Mouse (Mus musculus) hindbrain, postnatal 0 days (tissue): ENCODE measurements at regions not wholly inside any gene's neighbourhood (a gene's known extent, or its start where the extent isn't known, plus 50 kb on each side); places are given as distances from the start of the nearest gene placed in this dataset.

Experiments used
- ATAC-seq: fragments of 200-750 bp; cut with Nextera tagmentation; 2 replicates; pipeline ENCODE4 v1.8.0; 2017; ENCODE audit warnings: mild to moderate bottlenecking, moderate TSS enrichment, moderate library complexity
- DNase-seq: peaks from one replicate; pipeline ENCODE4 v3.0.0-alpha.2; 2015; ENCODE audit warnings: low spot score
- H3K27ac ChIP-seq: fragments of 300-500 bp; sonication (generic); 2 replicates; pipeline ENCODE4 v1.5.1; 2014; ENCODE audit warnings: mild to moderate bottlenecking
- H3K27me3 ChIP-seq: fragments of 300-500 bp; sonication (generic); 2 replicates; pipeline ENCODE4 v1.6.1; 2014; ENCODE audit warnings: low read length, mixed read lengths; ENCODE audit not compliant: insufficient read depth
- H3K36me3 ChIP-seq: fragments of 300-500 bp; sonication (generic); 2 replicates; pipeline ENCODE4 v1.6.1; 2014; ENCODE audit warnings: low read length, mixed read lengths; ENCODE audit not compliant: insufficient read depth
- H3K4me1 ChIP-seq: fragments of 300-500 bp; sonication (generic); 2 replicates; pipeline ENCODE4 v1.6.1; 2014; ENCODE audit warnings: antibody characterized with exemption, low read length, mixed read lengths; ENCODE audit not compliant: insufficient read depth
- H3K4me2 ChIP-seq: fragments of 300-500 bp; sonication (generic); 2 replicates; pipeline ENCODE4 v1.6.1; 2014; ENCODE audit warnings: low read depth, mild to moderate bottlenecking, low read length, moderate library complexity, mixed read lengths
- H3K4me3 ChIP-seq: fragments of 300-500 bp; sonication (generic); 2 replicates; pipeline ENCODE4 v1.5.1; 2014; ENCODE audit warnings: low read length
- H3K9ac ChIP-seq: fragments of 300-500 bp; sonication (generic); replicated peaks from 2 replicates; pipeline ENCODE4 v1.6.1; 2014; ENCODE audit warnings: mild to moderate bottlenecking, low read length, moderate library complexity, mixed read lengths
- H3K9me3 ChIP-seq: fragments of 300-500 bp; sonication (generic); 2 replicates; pipeline ENCODE4 v1.6.1; 2016; ENCODE audit warnings: low read length, mixed read lengths
- CTCF ChIP-seq: IDR thresholded peaks from 2 replicates; pipeline ENCODE4 v1.5.1; 2016; ENCODE audit warnings: antibody characterized with exemption, control low read depth, low read depth
- WGBS: fragments of 180-500 bp; shearing (Covaris S2); extraction: QIAGEN DNeasy Blood & Tissue Kit; methylation state at CpG from one replicate; pipeline ENCODE4 v1.1.7; 2014; 5-methylcytosine and 5-hydroxymethylcytosine counted together

- Histone ChIP-seq H3K9ac (no peak overlapping the region), H3K4me3 (no peak overlapping the region), H3K27ac (no peak overlapping the region), H3K36me3 (no peaks in the 10 kb centered on the region), H3K27me3 (no peaks in the 10 kb centered on the region), H3K4me1 (peaks cover 27% of the 10 kb centered on the region; the same call in 1 of the 2 replicates), H3K9me3 (no peaks in the 10 kb centered on the region), H3K4me2 (no peak overlapping the region)
- WGBS = 71% methylated on average over 3 of the region's 3 CpGs
- no peak for TF ChIP-seq CTCF
- ATAC-seq (no peak), DNase-seq (no peak)
Observed at GRCm38 (mm10) chr9:49958890-49959289, 160.2 kb upstream of the Ncam1 start.

GRCm38 (mm10) chr9:49954601-49955000 lies 155.9 kb upstream of the Ncam1 start:
- DNase-seq (no peak), ATAC-seq (no peak)
- H3K4me2 ChIP-seq = no peak overlapping the region
- H3K36me3 ChIP-seq = no peaks in the 10 kb centered on the region
- H3K4me1 ChIP-seq = peaks cover 4% of the 10 kb centered on the region; the same call in 1 of the 2 replicates
- H3K9me3 ChIP-seq = no peaks in the 10 kb centered on the region
- no peak overlapping the region for H3K4me3 ChIP-seq
- no peaks in the 10 kb centered on the region for H3K27me3 ChIP-seq
- no peak for TF ChIP-seq CTCF
- WGBS = 49% methylated on average over 3 of the region's 3 CpGs
- H3K27ac ChIP-seq = no peak overlapping the region
- H3K9ac ChIP-seq = no peak overlapping the region

DNA sequence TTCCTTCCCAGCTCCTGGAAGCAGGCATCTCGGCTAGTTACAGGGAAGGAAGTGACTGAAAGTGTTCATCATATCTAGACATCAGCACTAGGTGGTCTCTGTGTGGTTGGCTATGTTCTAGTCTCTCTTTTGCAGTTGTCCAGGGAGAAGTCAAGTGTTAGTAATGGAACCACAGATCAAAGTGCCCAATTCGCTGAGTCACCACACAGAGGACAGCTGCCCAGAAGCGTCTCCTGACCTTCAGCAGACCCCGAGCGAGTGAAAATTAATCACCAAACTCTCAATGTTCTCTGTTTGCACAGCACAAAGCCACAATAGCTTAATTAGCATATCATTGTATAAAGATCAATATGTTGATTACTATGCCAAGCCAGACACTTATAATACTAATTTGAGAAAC lies 151.6 kb upstream of the Ncam1 start:
- no peaks in the 10 kb centered on the region for H3K4me1 ChIP-seq
- H3K4me3 ChIP-seq = no peak overlapping the region
- ATAC-seq = no peak
- H3K4me2 ChIP-seq = no peak overlapping the region
- 56% methylated on average over 5 of the region's 5 CpGs for WGBS
- TF ChIP-seq CTCF = no peak
- H3K9me3 ChIP-seq = no peaks in the 10 kb centered on the region
- DNase-seq = no peak
- H3K27me3 ChIP-seq = no peaks in the 10 kb centered on the region
- H3K9ac ChIP-seq = no peak overlapping the region
- no peak overlapping the region for H3K27ac ChIP-seq
- H3K36me3 ChIP-seq = no peaks in the 10 kb centered on the region

GRCm38 (mm10) chr9:49948546-49948945 lies 149.8 kb upstream of the Ncam1 start:
- no peak overlapping the region for H3K27ac ChIP-seq
- no peak for TF ChIP-seq CTCF
- ATAC-seq (no peak), DNase-seq (no peak)
- H3K36me3 ChIP-seq = no peaks in the 10 kb centered on the region
- H3K9ac ChIP-seq = no peak overlapping the region
- H3K4me3 ChIP-seq = no peak overlapping the region
- H3K4me2 ChIP-seq = no peak overlapping the region
- no peaks in the 10 kb centered on the region for H3K27me3 ChIP-seq
- WGBS = 65% methylated on average over 4 of the region's 4 CpGs
- H3K4me1 ChIP-seq = no peaks in the 10 kb centered on the region
- no peaks in the 10 kb centered on the region for H3K9me3 ChIP-seq

DNA sequence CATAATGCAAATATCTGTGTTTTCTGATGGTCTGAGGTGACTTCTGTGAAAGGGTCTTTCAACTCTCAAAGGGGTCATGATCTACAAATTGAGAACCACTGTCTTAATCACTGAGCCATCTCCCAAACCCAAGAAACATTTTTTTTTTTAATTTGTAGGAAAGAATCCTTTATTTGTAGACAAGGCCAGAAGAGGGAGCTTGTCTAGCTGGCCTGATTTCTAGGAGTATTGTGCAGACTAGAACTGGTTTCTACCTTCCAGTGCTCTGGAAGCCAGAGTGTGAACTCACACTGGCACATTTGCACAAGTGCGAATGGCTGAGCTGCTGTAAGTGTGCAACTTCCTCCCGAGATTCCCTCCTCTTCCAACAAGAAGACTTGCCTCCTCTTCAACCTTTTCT lies 148.1 kb upstream of the Ncam1 start:
- no peak for DNase-seq
- no peak for ATAC-seq
- Histone ChIP-seq H3K27ac (no peak overlapping the region), H3K36me3 (no peaks in the 10 kb centered on the region), H3K9me3 (no peaks in the 10 kb centered on the region), H3K9ac (no peak overlapping the region), H3K4me3 (no peak overlapping the region), H3K4me2 (no peak overlapping the region), H3K4me1 (no peaks in the 10 kb centered on the region), H3K27me3 (no peaks in the 10 kb centered on the region)
- WGBS = 63% methylated on average over 2 of the region's 2 CpGs
- TF ChIP-seq CTCF = peak; percentile 25; the same call in 1 of the 2 replicates

DNA sequence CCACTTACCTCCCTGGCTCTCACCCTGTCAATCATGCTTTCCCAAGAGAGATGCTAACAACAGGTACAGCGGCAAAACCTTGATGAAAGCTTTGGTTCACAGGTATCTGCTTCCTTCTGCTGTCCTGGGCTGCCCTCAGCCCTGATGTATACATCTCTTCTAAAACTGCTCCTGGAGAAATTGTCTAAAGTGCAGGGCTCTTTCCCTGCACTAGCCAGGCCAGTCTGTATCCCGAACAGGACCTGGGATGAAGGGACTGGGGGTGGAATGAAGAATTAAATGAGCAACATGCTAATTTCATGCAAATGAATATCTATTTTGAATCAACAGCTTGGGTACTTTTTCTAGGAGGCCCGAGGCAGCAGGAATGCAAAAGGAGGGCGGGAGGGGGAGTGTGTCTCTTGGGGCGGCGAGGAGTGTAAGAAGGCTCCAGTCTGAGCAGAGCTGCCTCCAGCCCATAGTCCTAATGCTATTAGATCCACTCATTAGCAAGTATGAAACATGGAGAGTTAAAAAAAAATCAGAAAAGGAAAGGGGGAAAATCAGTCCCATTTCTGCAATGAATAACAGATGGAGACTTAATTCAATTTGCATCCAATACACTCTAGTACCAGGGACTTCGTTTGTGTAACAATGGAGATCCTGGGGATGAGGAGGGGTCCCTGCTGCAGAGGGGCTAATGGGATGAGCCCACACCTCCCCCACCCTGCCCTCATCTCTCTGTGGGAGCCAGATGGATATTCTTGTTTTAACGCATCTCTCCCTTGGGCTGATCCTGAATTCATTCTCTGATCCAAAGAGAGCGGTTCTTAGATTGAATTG lies 137.0 kb upstream of the Ncam1 start:
- TF ChIP-seq CTCF = no peak
- Histone ChIP-seq H3K4me2 (no peak overlapping the region), H3K36me3 (no peaks in the 10 kb centered on the region), H3K9me3 (no peaks in the 10 kb centered on the region), H3K4me1 (no peaks in the 10 kb centered on the region), H3K4me3 (no peak overlapping the region), H3K27ac (no peak overlapping the region), H3K9ac (no peak overlapping the region), H3K27me3 (no peaks in the 10 kb centered on the region)
- WGBS = 17% methylated on average over 9 of the region's 9 CpGs
- ATAC-seq (no peak), DNase-seq (no peak)

DNA sequence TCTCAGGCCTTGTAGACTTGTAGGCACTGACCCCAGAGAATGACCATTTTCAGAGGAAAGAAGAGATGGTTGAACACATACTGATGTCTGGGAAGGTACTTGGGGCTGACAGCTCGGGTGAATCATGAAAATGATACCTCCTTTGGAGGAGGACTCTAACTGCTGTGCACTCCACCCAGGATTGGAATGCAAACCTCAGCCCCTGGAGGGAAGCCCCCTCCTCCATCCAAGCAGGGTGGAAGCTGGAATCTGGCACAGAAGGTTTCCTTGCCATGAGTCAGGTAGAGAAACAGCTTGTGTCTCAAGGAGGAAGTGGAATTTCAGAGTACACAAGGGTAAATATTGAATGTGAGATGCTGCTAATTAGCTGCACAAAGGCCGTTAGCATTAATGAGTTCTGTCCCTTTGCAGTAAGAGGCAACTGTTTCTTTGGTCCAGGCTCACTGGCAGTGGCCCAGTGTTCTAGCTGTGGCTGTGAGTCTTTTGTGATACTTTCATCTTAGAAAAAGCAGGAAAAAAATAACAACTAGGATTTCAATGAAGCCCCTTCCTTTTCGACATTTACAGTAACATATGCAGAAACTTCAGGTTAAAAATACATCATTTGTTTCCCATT lies 129.4 kb upstream of the Ncam1 start:
- no peak for DNase-seq

More for the DNA sequence above, 129.4 kb upstream of the Ncam1 start:
- no peak for ATAC-seq
- Histone ChIP-seq H3K27ac (no peak overlapping the region), H3K9ac (no peak overlapping the region), H3K4me2 (no peak overlapping the region), H3K27me3 (no peaks in the 10 kb centered on the region), H3K4me3 (no peak overlapping the region), H3K36me3 (no peaks in the 10 kb centered on the region), H3K4me1 (peaks cover 13% of the 10 kb centered on the region), H3K9me3 (no peaks in the 10 kb centered on the region)
- TF ChIP-seq CTCF = no peak
- 48% methylated on average over 3 of the region's 3 CpGs for WGBS
